Mouse (Mus musculus) E14TG2a.4 (cell line): ENCODE measurements around the gene Ubash3a.

Experiments used
- H3K27me3 ChIP-seq: 2 replicates; pipeline ENCODE4 v1.6.1; 2014; ENCODE audit warnings: low read length, control low read depth; ENCODE audit not compliant: insufficient read depth
- H3K36me3 ChIP-seq: 2 replicates; pipeline ENCODE4 v1.6.1; 2014; ENCODE audit warnings: low read length, control low read depth; ENCODE audit not compliant: insufficient read depth
- H3K4me1 ChIP-seq: replicated peaks from 2 replicates; pipeline ENCODE4 v1.6.1; 2014; ENCODE audit warnings: low read depth, low read length, control low read depth
- H3K4me3 ChIP-seq: replicated peaks from 2 replicates; pipeline ENCODE4 v1.5.1; 2014; ENCODE audit warnings: mild to moderate bottlenecking, low read length
- H3K9me3 ChIP-seq: 2 replicates; pipeline ENCODE4 v1.6.1; 2014; ENCODE audit warnings: low read length, control low read depth
- CTCF ChIP-seq: conservative IDR thresholded peaks from 2 replicates; pipeline ENCODE4 v1.5.1; 2014; ENCODE audit warnings: low read length
- NANOG ChIP-seq: IDR thresholded peaks from 2 replicates; pipeline ENCODE4 v1.6.1; 2014; ENCODE audit warnings: borderline replicate concordance, low read length, mixed read lengths
- POU5F1 ChIP-seq: IDR thresholded peaks from 2 replicates; pipeline ENCODE4 v1.6.1; 2014; ENCODE audit warnings: low read length, borderline replicate concordance

The Ubash3a gene

GRCm38 (mm10) chr17:31273631-31274030, 66.0 kb downstream of the Ubash3a start:
- H3K9me3 ChIP-seq = no peaks in the 10 kb centered on the region
- H3K4me3 ChIP-seq = no peak overlapping the region
- no peaks in the 10 kb centered on the region for H3K36me3 ChIP-seq
- H3K4me1 ChIP-seq = peaks cover 67% of the 10 kb centered on the region
- TF ChIP-seq CTCF = no peak
- no peak for TF ChIP-seq NANOG
- no peak for TF ChIP-seq POU5F1
- H3K27me3 ChIP-seq = no peaks in the 10 kb centered on the region

- Histone ChIP-seq H3K4me3 (no peak overlapping the region), H3K36me3 (no peaks in the 10 kb centered on the region), H3K27me3 (no peaks in the 10 kb centered on the region), H3K9me3 (no peaks in the 10 kb centered on the region), H3K4me1 (peaks cover 58% of the 10 kb centered on the region)
- TF ChIP-seq POU5F1 (no peak), NANOG (no peak), CTCF (no peak)
Measured at GRCm38 (mm10) chr17:31275181-31275580, 67.5 kb downstream of the Ubash3a start.

GRCm38 (mm10) chr17:31276207-31276921, 68.7 kb downstream of the Ubash3a start:
- Histone ChIP-seq H3K27me3 (no peaks in the 10 kb centered on the region), H3K4me1 (peaks cover 60% of the 10 kb centered on the region), H3K9me3 (no peaks in the 10 kb centered on the region), H3K36me3 (no peaks in the 10 kb centered on the region), H3K4me3 (peak overlapping the region; percentile 81)
- TF ChIP-seq POU5F1 = no peak
- TF ChIP-seq CTCF = no peak
- TF ChIP-seq NANOG = no peak

GRCm38 (mm10) chr17:31276922-31277918, 69.5 kb downstream of the Ubash3a start, which contains the start of gene Rsph1:
TSS of gene Rsph1 (minus strand) at chr17:31277383.
- Histone ChIP-seq H3K27me3 (no peaks in the 10 kb centered on the region), H3K36me3 (no peaks in the 10 kb centered on the region), H3K4me1 (peaks cover 62% of the 10 kb centered on the region), H3K4me3 (peak within 1 kb of the TSS; percentile 81), H3K9me3 (no peaks in the 10 kb centered on the region)
- no peak for TF ChIP-seq POU5F1
- TF ChIP-seq CTCF = no peak
- TF ChIP-seq NANOG = no peak

- H3K9me3 ChIP-seq = no peaks in the 10 kb centered on the region
- peaks cover 64% of the 10 kb centered on the region for H3K4me1 ChIP-seq
- no peak for TF ChIP-seq POU5F1
- no peak for TF ChIP-seq CTCF
- no peak for TF ChIP-seq NANOG
- no peaks in the 10 kb centered on the region for H3K27me3 ChIP-seq
- H3K36me3 ChIP-seq = no peaks in the 10 kb centered on the region
- H3K4me3 ChIP-seq = no peak overlapping the region
Measured at GRCm38 (mm10) chr17:31277931-31278330, 70.3 kb downstream of the Ubash3a start.

- Histone ChIP-seq H3K4me1 (peaks cover 70% of the 10 kb centered on the region), H3K9me3 (no peaks in the 10 kb centered on the region), H3K27me3 (no peaks in the 10 kb centered on the region), H3K36me3 (no peaks in the 10 kb centered on the region), H3K4me3 (no peak overlapping the region)
- TF ChIP-seq CTCF (no peak), NANOG (no peak), POU5F1 (no peak)
Measured at GRCm38 (mm10) chr17:31279541-31279940, 71.9 kb downstream of the Ubash3a start.

- peaks cover 68% of the 10 kb centered on the region for H3K4me1 ChIP-seq
- no peaks in the 10 kb centered on the region for H3K27me3 ChIP-seq
- TF ChIP-seq CTCF (no peak), POU5F1 (no peak), NANOG (no peak)
- H3K9me3 ChIP-seq = no peaks in the 10 kb centered on the region
- H3K36me3 ChIP-seq = no peaks in the 10 kb centered on the region
- no peak overlapping the region for H3K4me3 ChIP-seq
Measured at GRCm38 (mm10) chr17:31280269-31280668, 72.6 kb downstream of the Ubash3a start.
